Mouse (Mus musculus) forebrain, embryonic 13.5 days (tissue): Measurements from ENCODE around the gene Sympk. TPM values are rescaled to one million over a fixed set of nuclear protein-coding genes. Genes with fewer than 3 reads are reported as not detected.
"Not testable (repeated sequence)": the region's sequence is repeated elsewhere in the genome, so short reads cannot be mapped to it uniquely, and the experiment has no call there.

Experiments used
- ATAC-seq: fragments of 200-750 bp; cut with Nextera tagmentation; 2 replicates; pipeline ENCODE4 v1.8.0; 2017
- H3K27ac ChIP-seq: fragments of 300-500 bp; sonication (generic); 2 replicates; pipeline ENCODE4 v1.5.1; 2015; ENCODE audit warnings: inconsistent platforms, mild to moderate bottlenecking, moderate library complexity
- H3K27me3 ChIP-seq: fragments of 300-500 bp; sonication (generic); 2 replicates; pipeline ENCODE4 v1.6.1; 2015; ENCODE audit warnings: mild to moderate bottlenecking, inconsistent platforms
- H3K36me3 ChIP-seq: fragments of 300-500 bp; sonication (generic); 2 replicates; pipeline ENCODE4 v1.6.1; 2015; ENCODE audit warnings: mild to moderate bottlenecking, inconsistent platforms; ENCODE audit not compliant: poor library complexity, severe bottlenecking
- H3K4me1 ChIP-seq: fragments of 300-500 bp; sonication (generic); 2 replicates; pipeline ENCODE4 v1.6.1; 2015; ENCODE audit warnings: inconsistent platforms
- H3K4me2 ChIP-seq: fragments of 300-500 bp; sonication (generic); 2 replicates; pipeline ENCODE4 v1.6.1; 2015; ENCODE audit warnings: inconsistent platforms, mild to moderate bottlenecking, moderate library complexity
- H3K4me3 ChIP-seq: fragments of 300-500 bp; sonication (generic); 2 replicates; pipeline ENCODE4 v1.5.1; 2015; ENCODE audit warnings: mild to moderate bottlenecking, inconsistent platforms
- H3K9ac ChIP-seq: fragments of 300-500 bp; sonication (generic); 2 replicates; pipeline ENCODE4 v1.6.1; 2015; ENCODE audit warnings: mild to moderate bottlenecking, inconsistent platforms
- H3K9me3 ChIP-seq: fragments of 300-500 bp; sonication (generic); replicated peaks from 2 replicates; pipeline ENCODE4 v1.6.1; 2016; ENCODE audit warnings: inconsistent platforms
- WGBS: fragments of 180-500 bp; shearing (Covaris S2); methylation state at CpG from one replicate; pipeline ENCODE4 v1.1.7; 2015; 5-methylcytosine and 5-hydroxymethylcytosine counted together
- polyA plus RNA-seq: library from polyadenylated mRNA; unstranded; fragments of >200 nt; fragmentation: Nextera tagmentation; extraction: Ambion mirVana; gene quantifications from 2 replicates; pipeline ENCODE4 v1.2.1, GENCODE M21; 2015

Sympk gene
- polyA plus RNA-seq, 1 experiment from 2014 or later = 34.3 TPM

GRCm38 (mm10) chr7:19057405-19057804 is 33.2 kb downstream of the Sympk start:
- WGBS = 90% methylated on average over 10 of the region's 10 CpGs
- no peak overlapping the region for H3K4me2 ChIP-seq
- no peak overlapping the region for H3K9ac ChIP-seq
- H3K36me3 ChIP-seq = peaks cover 6% of the 10 kb centered on the region
- H3K4me1 ChIP-seq = peaks cover 12% of the 10 kb centered on the region
- H3K9me3 ChIP-seq = no peaks in the 10 kb centered on the region
- no peak for ATAC-seq
- no peak overlapping the region for H3K27ac ChIP-seq
- no peak overlapping the region for H3K4me3 ChIP-seq
- H3K27me3 ChIP-seq = no peaks in the 10 kb centered on the region

GRCm38 (mm10) chr7:19065896-19066295 is 41.7 kb downstream of the Sympk start:
- Histone ChIP-seq H3K9ac (no peak overlapping the region), H3K27ac (no peak overlapping the region), H3K4me3 (no peak overlapping the region)

GRCm38 (mm10) chr7:19067063-19067462 is 42.9 kb downstream of the Sympk start:
- Histone ChIP-seq H3K27me3 (peaks cover 31% of the 10 kb centered on the region), H3K4me1 (no peaks in the 10 kb centered on the region), H3K27ac (no peak overlapping the region), H3K9ac (no peak overlapping the region), H3K4me3 (no peak overlapping the region), H3K9me3 (no peaks in the 10 kb centered on the region), H3K36me3 (no peaks in the 10 kb centered on the region), H3K4me2 (no peak overlapping the region)
- no peak for ATAC-seq
- 53% methylated on average over 14 of the region's 14 CpGs for WGBS

More at GRCm38 (mm10) chr7:19065896-19066295, 41.7 kb downstream of the Sympk start:
- Histone ChIP-seq H3K36me3 (no peaks in the 10 kb centered on the region), H3K4me2 (no peak overlapping the region), H3K4me1 (no peaks in the 10 kb centered on the region), H3K27me3 (peaks cover 31% of the 10 kb centered on the region), H3K9me3 (no peaks in the 10 kb centered on the region)
- ATAC-seq = no peak
- WGBS = 53% methylated on average over 13 of the region's 13 CpGs

GRCm38 (mm10) chr7:19067935-19068334 is 43.8 kb downstream of the Sympk start:
- Histone ChIP-seq H3K27me3 (peaks cover 31% of the 10 kb centered on the region), H3K27ac (no peak overlapping the region), H3K36me3 (no peaks in the 10 kb centered on the region), H3K4me1 (no peaks in the 10 kb centered on the region), H3K9me3 (no peaks in the 10 kb centered on the region), H3K4me2 (no peak overlapping the region), H3K4me3 (no peak overlapping the region), H3K9ac (no peak overlapping the region)
- ATAC-seq = no peak
- WGBS = 69% methylated on average over 14 of the region's 14 CpGs

GRCm38 (mm10) chr7:19068707-19069106 is 44.5 kb downstream of the Sympk start:
- Histone ChIP-seq H3K9ac (no peak overlapping the region), H3K4me3 (no peak overlapping the region), H3K36me3 (no peaks in the 10 kb centered on the region), H3K27me3 (peaks cover 31% of the 10 kb centered on the region), H3K4me2 (no peak overlapping the region), H3K4me1 (no peaks in the 10 kb centered on the region), H3K27ac (no peak overlapping the region), H3K9me3 (no peaks in the 10 kb centered on the region)
- 7% methylated on average over 2 of the region's 2 CpGs for WGBS
- no peak for ATAC-seq

GRCm38 (mm10) chr7:19069500-19069899 is 45.3 kb downstream of the Sympk start:
- no peak overlapping the region for H3K4me2 ChIP-seq
- H3K4me1 ChIP-seq = no peaks in the 10 kb centered on the region
- H3K9ac ChIP-seq = no peak overlapping the region
- H3K27me3 ChIP-seq = peaks cover 28% of the 10 kb centered on the region
- no peaks in the 10 kb centered on the region for H3K9me3 ChIP-seq
- H3K36me3 ChIP-seq = no peaks in the 10 kb centered on the region
- ATAC-seq = no peak
- no peak overlapping the region for H3K27ac ChIP-seq
- 51% methylated on average over 3 of the region's 3 CpGs for WGBS
- no peak overlapping the region for H3K4me3 ChIP-seq

- H3K9me3 ChIP-seq, ATAC-seq, H3K4me2 ChIP-seq, H3K27ac ChIP-seq, H3K9ac ChIP-seq, H3K4me3 ChIP-seq, H3K4me1 ChIP-seq, H3K36me3 ChIP-seq: not testable (repeated sequence)
- WGBS = 57% methylated on average over 3 of the region's 3 CpGs
- peaks cover 13% of the 10 kb centered on the region for H3K27me3 ChIP-seq
Observed at GRCm38 (mm10) chr7:19071024-19071423, 46.8 kb downstream of the Sympk start.

- Histone ChIP-seq H3K27me3 (no peaks in the 10 kb centered on the region), H3K4me1 (peaks cover 21% of the 10 kb centered on the region), H3K27ac (no peak overlapping the region), H3K4me2 (no peak overlapping the region), H3K9me3 (no peaks in the 10 kb centered on the region), H3K4me3 (no peak overlapping the region), H3K36me3 (peaks cover 7% of the 10 kb centered on the region), H3K9ac (no peak overlapping the region)
- WGBS = 80% methylated on average over 8 of the region's 9 CpGs
- no peak for ATAC-seq
Observed at GRCm38 (mm10) chr7:19073504-19073903, 49.3 kb downstream of the Sympk start.

- Histone ChIP-seq H3K27ac (no peak overlapping the region), H3K4me3 (no peak overlapping the region), H3K9ac (no peak overlapping the region), H3K36me3 (peaks cover 17% of the 10 kb centered on the region), H3K27me3 (no peaks in the 10 kb centered on the region), H3K4me2 (no peak overlapping the region), H3K4me1 (peaks cover 21% of the 10 kb centered on the region), H3K9me3 (no peaks in the 10 kb centered on the region)
- no peak for ATAC-seq
- WGBS = 95% methylated on average over 6 of the region's 6 CpGs
Observed at GRCm38 (mm10) chr7:19074494-19074893, 50.3 kb downstream of the Sympk start.

GRCm38 (mm10) chr7:19075231-19075630 is 51.1 kb downstream of the Sympk start:
- 65% methylated on average over 5 of the region's 5 CpGs for WGBS
- Histone ChIP-seq H3K4me3 (peak overlapping the region; percentile 100), H3K36me3 (peaks cover 24% of the 10 kb centered on the region), H3K27me3 (no peaks in the 10 kb centered on the region), H3K9ac (0 out of 2 replicates have a peak overlapping the region, but pooled peaks have one; percentile 38), H3K27ac (0 out of 2 replicates have a peak overlapping the region, but pooled peaks have one; percentile 1), H3K4me2 (peak overlapping the region; percentile 59), H3K4me1 (peaks cover 21% of the 10 kb centered on the region), H3K9me3 (no peaks in the 10 kb centered on the region)
- no peak for ATAC-seq

GRCm38 (mm10) chr7:19075723-19076585 is 51.8 kb downstream of the Sympk start, which contains the start of gene Dmwd:
Gene Dmwd (plus strand): TSS chr7:19076227.
- Histone ChIP-seq H3K4me1 (peaks cover 21% of the 10 kb centered on the region), H3K27me3 (no peaks in the 10 kb centered on the region), H3K4me3 (peak within 1 kb of the TSS; percentile 100), H3K9me3 (no peaks in the 10 kb centered on the region), H3K9ac (peak within 1 kb of the TSS; percentile 99), H3K4me2 (peak within 1 kb of the TSS; percentile 94), H3K27ac (peak within 1 kb of the TSS; percentile 74), H3K36me3 (peaks cover 32% of the 10 kb centered on the region)
- 2% methylated on average over 65 of the region's 91 CpGs for WGBS
- peak; percentile 99 for ATAC-seq

GRCm38 (mm10) chr7:19076586-19076991 is 52.4 kb downstream of the Sympk start:
- 0% methylated on average over 22 of the region's 22 CpGs for WGBS
- Histone ChIP-seq H3K4me2 (peak overlapping the region; percentile 94), H3K36me3 (peaks cover 38% of the 10 kb centered on the region), H3K9ac (peak overlapping the region; percentile 99), H3K4me1 (peaks cover 21% of the 10 kb centered on the region), H3K27me3 (no peaks in the 10 kb centered on the region), H3K4me3 (peak overlapping the region; percentile 100), H3K27ac (peak overlapping the region; percentile 74), H3K9me3 (no peaks in the 10 kb centered on the region)
- ATAC-seq = no peak
